Mouse (Mus musculus) neural tube, embryonic 13.5 days (tissue): ENCODE measurements around the gene Fgf8. TPM values are rescaled to one million over a fixed set of nuclear protein-coding genes. Genes with fewer than 3 reads are reported as not detected.

Source experiments
- ATAC-seq: fragments of 200-750 bp; cut with Nextera tagmentation; 2 replicates; pipeline ENCODE4 v1.8.0; 2017; ENCODE audit warnings: low read depth, mild to moderate bottlenecking, moderate TSS enrichment, moderate library complexity
- H3K27ac ChIP-seq: fragments of 300-500 bp; sonication (generic); replicated peaks from 2 replicates; pipeline ENCODE4 v1.5.1; 2015; ENCODE audit warnings: moderate library complexity, mild to moderate bottlenecking, inconsistent platforms
- H3K27me3 ChIP-seq: fragments of 300-500 bp; sonication (generic); 2 replicates; pipeline ENCODE4 v1.6.1; 2015; ENCODE audit warnings: mild to moderate bottlenecking, inconsistent platforms
- H3K36me3 ChIP-seq: fragments of 300-500 bp; sonication (generic); 2 replicates; pipeline ENCODE4 v1.6.1; 2015; ENCODE audit warnings: mild to moderate bottlenecking, inconsistent platforms
- H3K4me1 ChIP-seq: fragments of 300-500 bp; sonication (generic); replicated peaks from 2 replicates; pipeline ENCODE4 v1.6.1; 2015; ENCODE audit warnings: inconsistent platforms
- H3K4me2 ChIP-seq: fragments of 300-500 bp; sonication (generic); 2 replicates; pipeline ENCODE4 v1.6.1; 2015; ENCODE audit warnings: inconsistent platforms, mild to moderate bottlenecking, moderate library complexity
- H3K4me3 ChIP-seq: fragments of 300-500 bp; sonication (generic); 2 replicates; pipeline ENCODE4 v1.5.1; 2015; ENCODE audit warnings: mild to moderate bottlenecking, inconsistent platforms
- H3K9ac ChIP-seq: fragments of 300-500 bp; sonication (generic); 2 replicates; pipeline ENCODE4 v1.6.1; 2015; ENCODE audit warnings: moderate library complexity, mild to moderate bottlenecking, inconsistent platforms
- H3K9me3 ChIP-seq: fragments of 300-500 bp; sonication (generic); 2 replicates; pipeline ENCODE4 v1.6.1; 2016; ENCODE audit warnings: inconsistent platforms
- WGBS: fragments of 180-500 bp; shearing (Covaris S2); methylation state at CpG from one replicate; pipeline ENCODE4 v1.1.7; 2015; 5-methylcytosine and 5-hydroxymethylcytosine counted together
- polyA plus RNA-seq: library from polyadenylated mRNA; unstranded; fragments of >200 nt; fragmentation: Nextera tagmentation; extraction: Ambion mirVana; gene quantifications from 2 replicates; pipeline ENCODE4 v1.2.1, GENCODE M21; 2015

Gene Fgf8
- polyA plus RNA-seq: not detected in 2 replicates

DNA sequence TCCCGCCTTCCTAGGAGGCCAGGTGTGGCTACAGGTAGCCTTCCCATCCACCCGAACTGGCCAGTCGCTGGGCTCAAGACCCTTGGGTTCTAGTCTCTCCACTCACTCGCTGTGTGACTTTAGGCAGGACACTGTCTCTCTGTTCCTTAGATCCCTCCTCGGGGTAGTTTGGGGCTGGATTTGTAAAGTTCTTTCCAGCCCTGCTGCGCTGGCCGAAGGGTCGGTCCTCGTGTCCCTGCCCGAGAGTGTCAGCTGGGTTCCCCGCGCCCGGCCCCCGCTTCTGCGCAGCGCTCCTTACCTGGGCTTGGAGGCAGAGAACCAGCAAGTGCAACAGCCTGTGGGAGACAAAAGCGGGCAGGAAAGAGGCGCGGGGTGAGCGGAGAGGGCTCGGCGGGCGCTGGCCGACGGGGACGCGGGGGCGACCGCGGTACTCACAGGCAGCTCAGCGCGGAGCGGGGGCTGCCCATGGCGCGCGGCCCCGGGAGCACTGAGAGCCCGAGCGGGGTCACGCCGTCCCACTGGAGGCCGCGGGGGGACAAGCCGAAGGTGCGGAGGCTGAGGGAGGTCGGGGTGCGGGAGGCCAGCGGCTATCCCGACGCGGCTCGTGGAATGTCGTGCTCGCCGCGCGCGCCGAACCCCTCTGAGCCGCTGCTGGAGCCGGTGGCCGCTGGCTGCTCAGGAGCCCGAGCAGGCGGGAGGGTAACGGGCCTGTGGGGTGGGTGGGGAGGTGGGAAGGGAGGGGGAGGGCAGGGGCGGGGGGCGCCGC lies at the start of gene Fgf8:
Gene Fgf8 (minus strand): TSS at position 698 of the 766 bp plus-strand sequence.
- peak within 1 kb of the TSS; percentile 64 for H3K4me2 ChIP-seq
- peak within 1 kb of the TSS; percentile 37 for H3K4me3 ChIP-seq
- H3K9ac ChIP-seq: peak within 1 kb of the TSS; percentile 52
- peaks cover 41% of the 10 kb centered on the region for H3K4me1 ChIP-seq
- H3K27me3 ChIP-seq: peaks cover 100% of the 10 kb centered on the region
- no peak within 1 kb of the TSS for H3K27ac ChIP-seq
- H3K9me3 ChIP-seq: no peaks in the 10 kb centered on the region
- peaks cover 4% of the 10 kb centered on the region; the same call in 1 of the 2 replicates for H3K36me3 ChIP-seq
- WGBS: under 1% methylated on average over 45 of the region's 68 CpGs
- no peak for ATAC-seq

DNA sequence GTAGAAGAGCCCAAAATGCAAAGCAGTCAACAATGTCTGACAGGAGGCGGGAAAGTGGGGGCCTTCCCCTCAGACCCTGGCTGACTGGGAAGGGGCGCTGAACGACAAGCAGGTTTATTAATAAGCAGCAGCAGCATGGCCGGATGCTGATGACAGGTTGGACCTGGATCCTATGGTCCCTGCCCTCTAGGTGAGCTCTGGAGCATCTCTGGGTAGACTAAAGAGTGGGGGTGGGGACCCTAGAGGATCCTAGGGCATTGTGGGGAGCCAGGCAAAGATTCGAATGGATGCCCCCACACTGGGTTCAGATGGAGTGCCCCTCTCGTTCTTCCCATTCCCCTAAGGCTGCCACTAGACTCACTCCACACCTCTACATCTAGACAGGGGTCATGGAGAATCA lies 49.7 kb upstream of the Fgf8 start:
- 89% methylated on average over 6 of the region's 6 CpGs for WGBS
- H3K9me3 ChIP-seq: no peaks in the 10 kb centered on the region
- peaks cover 11% of the 10 kb centered on the region; the same call in 1 of the 2 replicates for H3K4me1 ChIP-seq
- no peaks in the 10 kb centered on the region for H3K36me3 ChIP-seq
- H3K4me3 ChIP-seq: no peak overlapping the region
- H3K4me2 ChIP-seq: no peak overlapping the region
- H3K27me3 ChIP-seq: no peaks in the 10 kb centered on the region
- no peak for ATAC-seq
- no peak overlapping the region for H3K9ac ChIP-seq
- H3K27ac ChIP-seq: no peak overlapping the region

DNA sequence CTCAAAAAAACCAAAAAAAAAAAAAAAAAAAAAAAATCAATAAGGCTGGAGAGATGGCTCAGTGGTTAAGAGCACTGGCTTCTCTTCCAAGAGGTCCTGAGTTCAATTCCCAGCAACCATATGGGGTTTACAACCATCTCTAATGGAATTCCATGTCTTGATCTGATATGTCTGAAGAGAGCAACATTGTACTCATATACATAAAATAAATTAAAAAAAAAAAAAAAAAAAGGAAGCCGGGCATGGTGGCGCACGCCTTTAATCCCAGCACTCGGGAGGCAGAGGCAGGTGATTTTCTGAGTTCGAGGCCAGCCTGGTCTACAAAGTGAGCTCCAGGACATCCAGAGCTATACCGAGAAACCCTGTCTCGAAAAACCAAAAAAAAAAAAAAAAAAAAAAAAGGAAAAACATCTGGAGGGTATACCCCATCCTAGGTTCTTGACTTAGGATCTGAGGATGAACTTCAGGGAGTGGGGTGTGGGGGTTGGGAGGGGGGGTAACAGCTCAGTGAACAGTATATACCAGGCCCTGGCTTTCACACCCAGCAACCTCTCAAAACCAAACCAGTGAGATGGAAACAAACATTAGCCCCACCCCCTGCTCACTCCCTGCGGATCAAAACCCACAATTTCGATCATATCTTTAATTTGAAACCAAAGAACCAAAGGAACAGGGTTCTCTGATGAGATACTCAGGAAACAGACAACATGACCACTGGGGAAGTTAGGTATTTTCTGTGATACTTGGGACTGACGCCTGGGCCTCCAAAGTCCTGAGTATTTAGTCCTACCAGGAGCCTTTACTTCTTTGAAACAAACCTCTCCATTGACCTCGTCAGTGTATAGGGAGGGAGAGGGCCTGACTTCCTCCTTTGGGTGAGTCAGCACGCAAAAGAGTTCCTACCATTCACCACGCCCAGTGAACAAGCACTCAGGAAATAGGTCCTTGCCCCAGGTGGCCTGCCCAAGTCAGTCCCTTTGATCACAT lies 47.5 kb upstream of the Fgf8 start:
- Histone ChIP-seq H3K9ac (no peak overlapping the region), H3K27me3 (no peaks in the 10 kb centered on the region), H3K27ac (no peak overlapping the region), H3K4me2 (no peak overlapping the region), H3K4me1 (no peaks in the 10 kb centered on the region), H3K36me3 (no peaks in the 10 kb centered on the region), H3K4me3 (no peak overlapping the region), H3K9me3 (no peaks in the 10 kb centered on the region)
- WGBS: 77% methylated on average over 13 of the region's 13 CpGs
- ATAC-seq: no peak

DNA sequence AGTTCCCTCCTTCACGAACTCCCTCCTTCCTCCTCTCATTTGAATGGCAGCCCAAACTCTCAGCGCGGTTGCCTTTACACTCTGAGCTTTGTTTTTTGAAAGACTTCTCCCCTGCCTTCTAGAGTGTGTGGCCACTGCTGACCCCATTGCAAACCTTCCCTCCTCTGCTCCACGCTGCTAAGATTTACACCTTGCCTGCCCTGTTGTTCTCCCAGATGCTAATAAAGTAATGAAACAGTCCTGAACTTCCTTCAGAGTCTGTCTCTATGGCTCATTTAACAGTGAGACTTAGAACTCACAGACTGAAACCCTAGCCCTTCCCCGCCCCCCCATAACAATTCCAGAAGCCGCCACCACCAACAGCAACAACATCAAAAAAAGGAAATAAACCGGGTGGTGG lies 46.6 kb upstream of the Fgf8 start:
- Histone ChIP-seq H3K36me3 (no peaks in the 10 kb centered on the region), H3K4me1 (0 out of 2 replicates have a peak, but pooled peaks cover under 1% of the 10 kb centered on the region), H3K4me2 (no peak overlapping the region), H3K27me3 (no peaks in the 10 kb centered on the region), H3K4me3 (no peak overlapping the region), H3K9ac (no peak overlapping the region), H3K9me3 (no peaks in the 10 kb centered on the region), H3K27ac (no peak overlapping the region)
- WGBS: 37% methylated on average over 7 of the region's 7 CpGs
- ATAC-seq: no peak

DNA sequence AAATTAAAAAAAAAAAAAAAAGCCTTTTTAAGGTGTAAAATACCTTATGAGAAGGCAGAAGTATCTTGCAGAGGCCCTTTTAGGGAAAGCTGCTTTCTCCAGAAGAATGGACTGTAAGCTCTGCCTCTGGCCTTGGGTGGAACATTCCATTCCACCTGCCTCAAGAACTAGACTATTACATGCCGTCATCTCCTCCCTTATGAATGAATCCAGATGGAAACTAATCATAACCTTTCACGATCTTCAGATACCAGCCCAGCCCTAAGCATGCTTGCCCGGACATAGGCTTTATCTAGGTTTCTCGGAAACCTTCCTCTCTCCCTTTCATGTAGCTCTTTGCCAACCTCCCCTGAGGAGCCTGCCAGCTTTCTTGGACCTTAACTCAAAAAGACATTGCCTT lies 45.6 kb upstream of the Fgf8 start:
- WGBS: 94% methylated on average over 4 of the region's 4 CpGs
- peaks cover 6% of the 10 kb centered on the region for H3K4me1 ChIP-seq
- no peak for ATAC-seq

DNA sequence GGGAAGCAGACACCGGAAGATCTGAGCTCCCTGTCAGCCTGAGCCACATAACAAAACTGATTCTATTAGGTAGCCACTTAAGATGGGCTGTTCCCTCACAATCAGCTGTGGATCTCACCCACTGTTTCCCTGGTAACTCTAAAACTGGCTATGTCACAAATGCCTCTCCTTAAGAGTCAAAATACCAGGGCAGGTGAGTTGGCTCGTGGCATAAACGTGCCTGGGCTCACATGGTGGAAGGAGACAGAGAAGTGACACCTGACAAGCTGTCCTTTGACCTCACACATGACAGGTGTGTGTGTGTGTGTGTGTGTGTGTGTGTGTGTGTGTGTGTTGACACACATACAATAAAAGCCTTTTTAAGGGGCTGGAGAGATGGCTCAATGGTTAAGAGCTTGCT lies 44.7 kb upstream of the Fgf8 start:
- Histone ChIP-seq H3K9me3 (no peaks in the 10 kb centered on the region), H3K4me3 (no peak overlapping the region), H3K36me3 (no peaks in the 10 kb centered on the region), H3K4me2 (no peak overlapping the region), H3K27ac (no peak overlapping the region), H3K4me1 (peaks cover 6% of the 10 kb centered on the region), H3K27me3 (no peaks in the 10 kb centered on the region), H3K9ac (no peak overlapping the region)
- ATAC-seq: no peak
- 85% methylated on average over 3 of the region's 3 CpGs for WGBS

More for the DNA sequence above, 45.6 kb upstream of the Fgf8 start:
- Histone ChIP-seq H3K36me3 (no peaks in the 10 kb centered on the region), H3K4me3 (no peak overlapping the region), H3K4me2 (no peak overlapping the region), H3K9me3 (no peaks in the 10 kb centered on the region), H3K27me3 (no peaks in the 10 kb centered on the region), H3K9ac (no peak overlapping the region), H3K27ac (no peak overlapping the region)

DNA sequence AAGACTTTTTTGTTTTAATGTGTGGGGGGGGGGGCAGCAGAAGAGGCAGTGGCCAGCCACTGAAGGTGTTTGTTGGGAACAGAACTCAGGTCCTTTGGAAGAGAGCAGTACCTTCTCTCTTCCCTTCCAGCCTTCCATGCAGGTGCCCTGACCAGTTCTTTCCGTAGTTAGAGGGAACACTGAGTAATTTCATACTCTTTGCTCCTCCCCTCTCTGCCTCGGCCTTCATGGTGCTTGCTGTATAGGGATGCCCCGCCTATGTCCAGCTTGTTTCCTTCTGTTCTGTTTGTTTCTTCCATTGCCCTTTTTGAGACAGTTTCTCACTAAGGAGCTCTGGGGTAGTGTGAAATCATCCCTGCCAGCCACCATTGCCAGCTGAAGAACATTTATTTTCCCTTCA lies 42.8 kb upstream of the Fgf8 start:
- Histone ChIP-seq H3K4me2 (no peak overlapping the region), H3K4me3 (no peak overlapping the region), H3K36me3 (0 out of 2 replicates have a peak, but pooled peaks cover under 1% of the 10 kb centered on the region), H3K27me3 (no peaks in the 10 kb centered on the region), H3K9me3 (no peaks in the 10 kb centered on the region), H3K4me1 (peaks cover 24% of the 10 kb centered on the region), H3K27ac (no peak overlapping the region), H3K9ac (no peak overlapping the region)
- 62% methylated on average over 3 of the region's 3 CpGs for WGBS
- no peak for ATAC-seq

DNA sequence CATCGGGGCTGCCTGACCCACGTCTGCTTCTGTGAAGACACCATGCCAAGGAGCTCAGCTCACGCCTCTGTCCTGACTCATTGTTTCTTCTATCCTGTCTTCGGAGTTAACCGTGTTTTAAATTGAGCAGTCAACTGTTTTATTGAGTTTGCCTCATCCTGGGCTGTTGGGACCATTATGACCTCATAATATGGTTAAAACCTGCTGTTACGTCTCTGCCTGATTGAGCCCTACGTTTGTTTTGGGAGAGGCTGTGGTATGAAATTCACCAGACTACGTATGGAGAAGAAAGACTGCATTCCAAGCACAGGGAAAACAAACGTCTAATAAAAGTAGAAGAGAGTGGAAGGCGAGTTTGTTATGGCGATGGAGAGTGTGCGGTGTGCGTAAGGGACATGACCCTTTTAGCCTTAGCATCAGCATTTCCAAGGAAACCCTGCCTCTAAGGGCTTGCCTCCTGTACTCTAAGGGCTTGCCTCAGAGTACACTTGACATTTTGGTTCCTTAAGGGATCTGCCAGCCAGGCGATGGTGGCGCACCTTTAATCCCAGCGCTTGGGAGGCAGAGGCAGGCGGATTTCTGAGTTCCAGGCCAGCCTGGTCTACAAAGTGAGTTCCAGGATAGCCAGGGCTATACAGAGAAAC lies 41.3 kb upstream of the Fgf8 start:
- Histone ChIP-seq H3K36me3 (peaks cover 14% of the 10 kb centered on the region; the same call in 1 of the 2 replicates), H3K27me3 (no peaks in the 10 kb centered on the region), H3K27ac (peak overlapping the region; percentile 55), H3K9ac (peak overlapping the region; percentile 51), H3K9me3 (no peaks in the 10 kb centered on the region), H3K4me3 (peak overlapping the region; percentile 100), H3K4me2 (peak overlapping the region; percentile 64), H3K4me1 (peaks cover 38% of the 10 kb centered on the region)
- no peak for ATAC-seq
- 33% methylated on average over 17 of the region's 17 CpGs for WGBS

DNA sequence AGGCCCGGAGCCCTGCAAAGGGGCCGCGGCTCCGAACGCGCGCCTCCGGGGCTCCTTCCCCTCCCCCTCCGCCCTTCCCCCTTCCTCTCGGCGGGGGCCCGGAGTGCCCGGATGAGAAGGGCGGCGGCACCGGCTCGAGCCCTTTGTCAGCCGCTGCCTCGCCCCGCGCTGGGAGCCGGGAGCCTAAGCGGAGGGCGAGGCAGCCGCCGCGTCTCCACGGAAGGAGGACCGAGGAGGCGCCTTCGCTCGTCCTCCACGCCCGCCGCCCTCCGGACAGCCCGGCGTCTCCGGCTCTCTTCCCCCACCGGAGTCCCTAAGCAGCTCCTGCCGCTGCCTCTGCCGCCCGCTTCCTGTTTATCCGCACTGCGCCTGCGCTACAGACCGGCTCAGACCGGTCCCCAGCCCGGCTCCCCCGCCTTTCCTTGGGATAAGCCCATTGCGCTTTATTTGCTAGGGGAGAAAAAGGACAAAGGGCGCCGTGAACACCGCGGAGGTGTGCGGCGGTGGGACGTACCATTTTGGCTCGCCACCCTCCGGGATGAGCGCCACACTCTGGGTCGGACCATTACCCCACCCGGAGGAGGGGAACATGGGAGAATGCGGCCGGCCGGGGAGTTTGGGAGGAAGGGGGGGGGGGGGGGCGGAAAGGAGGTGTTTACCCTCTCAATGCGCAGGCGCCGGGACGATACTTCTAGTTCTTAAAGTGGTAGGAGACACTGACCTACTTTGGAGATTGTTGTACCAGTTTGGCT lies 40.6 kb upstream of the Fgf8 start, which contains the start of gene Mgea5:
Gene Mgea5 (minus strand): TSS at position 657 of the 752 bp plus-strand sequence.
- Histone ChIP-seq H3K9me3 (no peaks in the 10 kb centered on the region), H3K27me3 (no peaks in the 10 kb centered on the region), H3K27ac (peak within 1 kb of the TSS; percentile 99), H3K36me3 (peaks cover 19% of the 10 kb centered on the region), H3K9ac (peak within 1 kb of the TSS; percentile 99), H3K4me3 (peak within 1 kb of the TSS; percentile 100), H3K4me2 (peak within 1 kb of the TSS; percentile 64), H3K4me1 (peaks cover 39% of the 10 kb centered on the region)
- ATAC-seq: peak; percentile 98
- WGBS: under 1% methylated on average over 58 of the region's 71 CpGs

DNA sequence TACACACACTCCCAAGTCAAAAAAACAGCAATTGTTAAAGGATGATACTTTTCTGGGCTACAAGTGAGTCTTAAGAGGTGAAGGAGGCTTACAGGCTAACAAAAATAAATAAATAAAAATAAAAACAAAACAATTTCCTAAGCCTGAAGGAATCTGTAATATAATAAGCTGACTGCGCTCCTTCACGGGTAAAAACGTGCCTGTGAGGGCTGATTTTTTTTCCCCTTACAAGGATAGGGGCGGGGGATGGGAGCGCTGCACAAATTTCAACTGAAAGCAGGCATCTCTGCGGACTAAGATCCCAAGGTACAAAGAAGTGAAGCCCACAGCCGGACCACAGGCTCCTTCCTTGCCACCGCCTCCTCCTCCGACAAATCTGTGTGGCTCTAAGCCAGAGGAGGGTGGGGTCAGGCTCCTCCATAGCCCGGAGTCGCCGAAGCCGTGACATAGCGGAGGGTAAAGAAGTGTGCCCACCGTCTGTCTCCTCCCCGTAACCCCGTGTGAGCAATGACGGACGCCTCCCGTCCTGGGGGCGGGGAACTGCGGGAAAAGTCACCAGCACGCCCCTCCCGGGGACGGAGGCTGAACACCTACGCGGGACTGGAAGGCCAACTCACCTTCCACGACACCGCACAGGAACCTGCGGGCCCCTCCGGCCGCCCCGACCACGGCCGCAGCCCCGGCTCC lies 39.7 kb upstream of the Fgf8 start:
- WGBS: under 1% methylated on average over 36 of the region's 36 CpGs
- peak; percentile 59 for ATAC-seq
- Histone ChIP-seq H3K36me3 (peaks cover 28% of the 10 kb centered on the region), H3K9me3 (no peaks in the 10 kb centered on the region), H3K4me2 (peak overlapping the region; percentile 64), H3K27ac (peak overlapping the region; percentile 99), H3K4me1 (peaks cover 39% of the 10 kb centered on the region), H3K9ac (peak overlapping the region; percentile 99), H3K27me3 (no peaks in the 10 kb centered on the region), H3K4me3 (peak overlapping the region; percentile 100)
